Mouse (Mus musculus) embryonic facial prominence, embryonic 15.5 days (tissue): Measurements from ENCODE around the gene Pax3. TPM values are rescaled to one million over a fixed set of nuclear protein-coding genes. Genes with fewer than 3 reads are reported as not detected.
A peak's percentile ranks its signal among the peaks of the same experiment; 100 is the strongest.

Experiments
- ATAC-seq: fragments of 200-750 bp; cut with Nextera tagmentation; 2 replicates; pipeline ENCODE4 v1.8.0; 2017; ENCODE audit warnings: low read depth, moderate TSS enrichment; ENCODE audit not compliant: insufficient number of reproducible peaks, low FRiP score, low TSS enrichment
- H3K27ac ChIP-seq: fragments of 300-500 bp; sonication (generic); replicated peaks from 2 replicates; pipeline ENCODE4 v1.5.1; 2015; ENCODE audit warnings: mild to moderate bottlenecking, inconsistent platforms
- H3K27me3 ChIP-seq: fragments of 300-500 bp; sonication (generic); 2 replicates; pipeline ENCODE4 v1.6.1; 2015; ENCODE audit warnings: inconsistent platforms
- H3K36me3 ChIP-seq: fragments of 300-500 bp; sonication (generic); 2 replicates; pipeline ENCODE4 v1.6.1; 2015; ENCODE audit warnings: mild to moderate bottlenecking, inconsistent platforms
- H3K4me1 ChIP-seq: fragments of 300-500 bp; sonication (generic); 2 replicates; pipeline ENCODE4 v1.6.1; 2015; ENCODE audit warnings: inconsistent platforms
- H3K4me2 ChIP-seq: fragments of 300-500 bp; sonication (generic); replicated peaks from 2 replicates; pipeline ENCODE4 v1.6.1; 2015; ENCODE audit warnings: mild to moderate bottlenecking, inconsistent platforms
- H3K4me3 ChIP-seq: fragments of 300-500 bp; sonication (generic); replicated peaks from 2 replicates; pipeline ENCODE4 v1.5.1; 2015; ENCODE audit warnings: mild to moderate bottlenecking, inconsistent platforms
- H3K9ac ChIP-seq: fragments of 300-500 bp; sonication (generic); 2 replicates; pipeline ENCODE4 v1.6.1; 2015; ENCODE audit warnings: inconsistent platforms
- H3K9me3 ChIP-seq: fragments of 300-500 bp; sonication (generic); replicated peaks from 2 replicates; pipeline ENCODE4 v1.6.1; 2016; ENCODE audit warnings: inconsistent platforms
- WGBS: fragments of 180-500 bp; shearing (Covaris S2); methylation state at CpG from one replicate; pipeline ENCODE4 v1.1.7; 2015; 5-methylcytosine and 5-hydroxymethylcytosine counted together
- polyA plus RNA-seq: library from polyadenylated mRNA; unstranded; fragments of >200 nt; fragmentation: Nextera tagmentation; extraction: Ambion mirVana; gene quantifications from 2 replicates; pipeline ENCODE4 v1.2.1, GENCODE M21; 2015

Gene Pax3
- polyA plus RNA-seq, 1 experiment from 2014 or later = 47.2 TPM

DNA sequence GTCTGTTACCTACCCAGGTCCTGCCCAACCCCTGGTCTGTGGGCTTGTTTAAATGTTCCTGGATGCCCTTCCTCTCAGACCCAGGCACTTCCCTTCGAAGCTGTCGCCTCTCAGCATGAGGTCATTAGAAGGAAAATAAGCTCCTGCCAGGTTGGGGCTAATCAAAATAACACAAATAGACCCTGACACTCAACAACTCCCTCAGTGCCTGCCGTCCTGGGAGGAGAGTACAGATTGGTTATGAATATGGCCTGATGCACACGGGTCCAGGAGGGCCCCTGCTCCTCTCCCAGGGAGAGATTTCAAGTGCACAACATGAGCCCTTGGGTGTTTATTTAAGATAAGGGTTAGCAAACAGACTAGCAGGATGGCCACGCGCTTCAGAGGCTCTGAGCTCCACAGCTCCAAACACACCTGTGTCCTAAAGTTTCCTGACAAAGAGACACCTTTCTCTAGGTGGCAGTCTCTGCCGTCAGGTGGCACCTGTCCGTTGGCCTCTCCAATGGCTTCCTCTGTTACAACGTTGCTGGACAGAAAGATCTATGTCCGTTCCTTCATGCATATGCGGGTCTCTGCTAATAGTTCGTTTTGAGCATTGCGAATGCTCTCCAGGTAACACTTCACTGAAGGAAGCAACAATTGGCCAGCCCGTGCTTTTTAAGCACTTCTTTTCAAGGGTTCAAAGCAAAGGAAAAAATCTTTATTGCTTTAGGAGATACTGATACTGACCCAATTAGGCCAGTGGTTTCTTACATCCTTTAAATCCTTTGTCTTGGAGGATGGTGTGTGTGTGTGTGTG lies 56.2 kb downstream of the Pax3 start:
- WGBS = 22% methylated on average over 14 of the region's 14 CpGs
- H3K27ac ChIP-seq = no peak overlapping the region
- no peak for ATAC-seq
- H3K9me3 ChIP-seq = no peaks in the 10 kb centered on the region
- no peak overlapping the region for H3K4me3 ChIP-seq
- no peak overlapping the region for H3K9ac ChIP-seq
- no peak overlapping the region for H3K4me2 ChIP-seq
- H3K4me1 ChIP-seq = peaks cover 26% of the 10 kb centered on the region
- no peaks in the 10 kb centered on the region for H3K36me3 ChIP-seq
- peaks cover 8% of the 10 kb centered on the region for H3K27me3 ChIP-seq

DNA sequence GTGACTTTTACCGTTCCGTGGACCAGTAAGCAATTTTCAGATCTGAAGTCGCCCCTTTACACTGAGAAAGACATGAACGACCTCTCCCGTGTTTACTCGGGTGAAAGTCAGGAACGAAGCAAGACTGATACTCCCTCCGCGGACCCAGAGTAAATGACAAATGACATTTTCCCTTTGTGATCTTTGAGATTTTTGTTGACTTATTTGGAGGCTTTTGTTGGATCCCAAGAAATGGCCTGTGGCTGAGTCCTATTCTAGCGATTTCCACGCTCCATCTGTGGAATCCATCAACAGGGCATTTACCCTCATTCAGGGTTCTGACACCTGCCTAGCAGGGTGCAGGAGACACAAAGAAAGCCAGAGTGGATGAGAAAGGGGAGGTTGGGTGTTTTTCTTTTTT lies 57.6 kb downstream of the Pax3 start:
- peaks cover 23% of the 10 kb centered on the region for H3K4me1 ChIP-seq
- no peak overlapping the region for H3K27ac ChIP-seq
- no peak overlapping the region for H3K4me2 ChIP-seq
- H3K36me3 ChIP-seq = no peaks in the 10 kb centered on the region
- H3K9ac ChIP-seq = no peak overlapping the region
- H3K27me3 ChIP-seq = peaks cover 8% of the 10 kb centered on the region
- no peak for ATAC-seq
- H3K9me3 ChIP-seq = no peaks in the 10 kb centered on the region
- H3K4me3 ChIP-seq = no peak overlapping the region
- 28% methylated on average over 11 of the region's 11 CpGs for WGBS

DNA sequence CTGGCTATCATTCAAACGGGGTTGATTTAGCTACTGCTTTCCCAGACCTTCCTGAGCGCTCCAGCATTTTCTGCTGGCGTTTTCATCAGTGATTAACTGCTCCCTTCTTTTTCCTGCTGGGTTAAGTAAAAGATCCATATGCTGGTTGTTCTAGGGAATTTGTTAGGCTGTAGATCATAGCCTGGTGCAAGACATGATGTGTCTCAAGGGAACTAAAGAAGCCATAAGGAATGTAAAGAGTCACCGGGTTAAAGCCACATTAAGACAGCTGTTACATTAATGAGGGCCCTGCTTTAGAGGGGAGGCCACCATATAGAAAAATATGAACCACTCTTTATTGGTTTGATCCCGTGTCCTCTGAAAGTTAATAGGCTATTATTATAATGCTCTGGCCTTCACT lies 67.7 kb downstream of the Pax3 start:
- H3K4me1 ChIP-seq = 0 out of 2 replicates have a peak, but pooled peaks cover 3% of the 10 kb centered on the region
- no peaks in the 10 kb centered on the region for H3K27me3 ChIP-seq
- no peaks in the 10 kb centered on the region; the same call in 1 of the 2 replicates for H3K36me3 ChIP-seq
- H3K27ac ChIP-seq = no peak overlapping the region
- no peak overlapping the region for H3K4me2 ChIP-seq
- no peaks in the 10 kb centered on the region for H3K9me3 ChIP-seq
- WGBS = 32% methylated on average over 5 of the region's 5 CpGs
- no peak overlapping the region for H3K9ac ChIP-seq
- no peak overlapping the region for H3K4me3 ChIP-seq
- no peak for ATAC-seq

DNA sequence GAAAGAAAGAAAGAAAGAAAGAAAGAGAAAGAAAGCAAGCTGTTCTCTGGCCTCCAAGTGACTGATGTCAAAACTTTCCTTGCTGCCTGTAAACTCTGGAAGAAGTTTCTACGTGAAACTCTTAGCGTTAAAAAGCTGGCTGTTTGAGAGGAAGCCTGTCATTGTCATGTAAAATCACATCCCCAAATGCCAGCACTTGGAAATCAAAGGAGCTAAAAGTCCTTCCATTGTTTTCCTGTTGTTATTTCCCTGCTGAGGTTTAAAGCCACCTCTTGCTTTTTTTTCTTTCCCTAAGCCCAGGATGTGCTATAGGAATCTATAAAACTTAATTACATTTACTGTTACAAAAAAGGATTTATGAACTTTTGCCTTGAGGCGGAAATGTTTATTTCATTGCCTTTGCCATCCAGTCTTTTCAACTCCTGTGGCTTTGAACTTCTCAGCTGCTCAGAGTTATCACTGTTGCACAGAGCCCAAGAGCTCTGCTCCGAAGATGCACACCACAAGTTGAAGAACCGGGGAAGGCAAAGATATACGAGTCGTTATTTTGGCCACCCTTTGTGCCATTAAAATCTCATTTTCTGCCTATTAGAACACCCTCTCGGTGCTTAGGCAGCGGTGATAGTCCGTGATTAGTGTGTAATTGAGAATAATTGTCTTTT lies 76.9 kb downstream of the Pax3 start:
- H3K27me3 ChIP-seq = no peaks in the 10 kb centered on the region; the same call in 1 of the 2 replicates
- H3K9me3 ChIP-seq = no peaks in the 10 kb centered on the region; the same call in 1 of the 2 replicates
- ATAC-seq = no peak
- no peak overlapping the region for H3K27ac ChIP-seq
- no peak overlapping the region for H3K9ac ChIP-seq
- no peak overlapping the region for H3K4me3 ChIP-seq
- peaks cover 9% of the 10 kb centered on the region; the same call in 1 of the 2 replicates for H3K36me3 ChIP-seq
- peaks cover 15% of the 10 kb centered on the region; the same call in 1 of the 2 replicates for H3K4me1 ChIP-seq
- 25% methylated on average over 10 of the region's 10 CpGs for WGBS
- no peak overlapping the region for H3K4me2 ChIP-seq

DNA sequence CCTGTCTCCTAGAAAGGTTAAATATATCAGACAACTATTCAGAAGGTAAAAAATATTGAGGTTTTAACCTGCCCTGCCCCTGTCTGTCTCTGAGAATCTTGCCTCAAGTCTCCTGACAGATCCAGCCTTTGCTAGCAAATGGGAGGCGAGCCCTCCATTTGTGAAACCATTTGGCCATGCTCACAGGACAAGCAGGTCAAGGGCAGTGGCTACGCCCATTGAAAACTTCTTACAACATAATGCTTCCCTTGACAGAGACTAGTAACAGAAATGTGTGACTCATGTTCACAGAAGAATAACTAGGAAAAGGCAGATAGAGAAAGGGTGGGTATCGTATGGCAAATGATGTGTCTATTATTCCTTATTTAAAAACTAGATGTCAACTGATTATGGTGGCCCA lies 80.9 kb downstream of the Pax3 start:
- H3K4me3 ChIP-seq = no peak overlapping the region
- 92% methylated on average over 3 of the region's 3 CpGs for WGBS
- no peak overlapping the region for H3K9ac ChIP-seq
- no peak overlapping the region for H3K4me2 ChIP-seq
- H3K36me3 ChIP-seq = peaks cover 9% of the 10 kb centered on the region; the same call in 1 of the 2 replicates
- no peaks in the 10 kb centered on the region; the same call in 1 of the 2 replicates for H3K27me3 ChIP-seq
- no peak overlapping the region for H3K27ac ChIP-seq
- peaks cover 8% of the 10 kb centered on the region for H3K4me1 ChIP-seq
- ATAC-seq = no peak
- no peaks in the 10 kb centered on the region; the same call in 1 of the 2 replicates for H3K9me3 ChIP-seq

DNA sequence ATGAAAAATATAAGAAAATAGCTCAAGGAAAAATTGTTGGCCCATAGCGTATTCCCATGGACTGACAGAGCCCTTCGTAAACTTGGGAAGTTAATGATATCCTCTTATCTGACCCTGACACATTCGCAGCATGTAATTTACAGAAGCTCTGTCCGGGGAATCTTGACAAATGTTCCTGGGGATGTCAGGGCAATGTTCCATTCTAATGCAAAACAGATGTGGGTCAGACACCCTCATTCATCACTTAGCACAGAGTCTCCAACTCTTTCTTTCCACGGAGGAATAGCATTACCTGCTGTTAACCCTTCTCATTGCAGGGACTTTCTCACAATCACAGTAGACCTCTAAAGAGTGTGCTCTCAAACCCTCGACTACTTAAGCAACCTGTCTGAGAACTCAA lies 86.6 kb downstream of the Pax3 start:
- Histone ChIP-seq H3K4me2 (no peak overlapping the region), H3K36me3 (no peaks in the 10 kb centered on the region), H3K27ac (0 out of 2 replicates have a peak overlapping the region, but pooled peaks have one; percentile 18), H3K27me3 (no peaks in the 10 kb centered on the region), H3K4me1 (peaks cover 22% of the 10 kb centered on the region), H3K4me3 (no peak overlapping the region), H3K9me3 (no peaks in the 10 kb centered on the region), H3K9ac (no peak overlapping the region)
- WGBS = 29% methylated on average over 6 of the region's 6 CpGs
- ATAC-seq = no peak

DNA sequence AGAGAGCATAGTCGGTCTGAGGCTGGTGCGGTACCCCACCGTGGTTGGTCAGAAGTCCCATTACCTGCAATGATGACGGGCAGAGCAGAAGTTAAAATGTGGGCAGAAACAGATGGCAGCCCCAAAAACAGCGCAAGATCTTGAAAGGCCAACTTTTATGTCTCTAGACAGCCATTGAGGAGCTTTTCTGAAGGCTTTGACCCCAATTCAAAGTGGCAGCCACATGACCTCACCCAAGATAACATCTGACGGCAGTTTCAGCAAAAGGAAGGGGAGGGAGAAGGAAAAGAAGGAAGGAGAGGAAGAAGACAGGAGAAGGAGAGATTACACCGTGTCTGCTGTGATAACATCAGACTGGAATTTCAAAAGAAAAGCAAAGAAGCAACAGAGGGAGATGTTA lies 93.4 kb downstream of the Pax3 start:
- Histone ChIP-seq H3K9me3 (no peaks in the 10 kb centered on the region), H3K27ac (0 out of 2 replicates have a peak overlapping the region, but pooled peaks have one; percentile 9), H3K4me1 (peaks cover 5% of the 10 kb centered on the region; the same call in 1 of the 2 replicates), H3K36me3 (peaks cover 6% of the 10 kb centered on the region; the same call in 1 of the 2 replicates), H3K4me3 (no peak overlapping the region), H3K27me3 (no peaks in the 10 kb centered on the region), H3K9ac (no peak overlapping the region), H3K4me2 (no peak overlapping the region)
- WGBS = 51% methylated on average over 7 of the region's 7 CpGs
- ATAC-seq = no peak

DNA sequence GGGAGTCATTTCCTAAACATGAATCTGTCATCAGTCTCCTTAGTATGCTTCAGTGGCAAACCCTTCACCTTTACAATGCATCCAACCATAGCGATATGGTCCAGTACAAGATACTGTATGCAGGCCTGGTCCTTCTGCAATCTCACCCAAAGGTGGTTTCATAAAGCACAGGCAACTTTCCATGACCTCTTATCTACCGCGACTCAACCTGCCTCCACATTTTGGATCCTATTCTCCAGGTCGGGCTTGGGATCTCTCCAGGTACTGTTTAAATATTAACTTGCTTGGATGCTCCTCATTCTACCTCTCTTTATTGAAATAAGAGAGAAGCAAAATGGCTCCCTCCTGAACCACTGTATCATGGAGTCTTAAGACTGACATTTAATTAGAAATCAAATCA lies 103.3 kb downstream of the Pax3 start:
- H3K4me3 ChIP-seq = no peak overlapping the region
- no peak overlapping the region for H3K4me2 ChIP-seq
- WGBS = 96% methylated on average over 4 of the region's 4 CpGs
- no peaks in the 10 kb centered on the region for H3K36me3 ChIP-seq
- no peaks in the 10 kb centered on the region for H3K4me1 ChIP-seq
- no peak overlapping the region for H3K27ac ChIP-seq
- H3K9me3 ChIP-seq = no peaks in the 10 kb centered on the region
- ATAC-seq = no peak
- no peak overlapping the region for H3K9ac ChIP-seq
- H3K27me3 ChIP-seq = no peaks in the 10 kb centered on the region

DNA sequence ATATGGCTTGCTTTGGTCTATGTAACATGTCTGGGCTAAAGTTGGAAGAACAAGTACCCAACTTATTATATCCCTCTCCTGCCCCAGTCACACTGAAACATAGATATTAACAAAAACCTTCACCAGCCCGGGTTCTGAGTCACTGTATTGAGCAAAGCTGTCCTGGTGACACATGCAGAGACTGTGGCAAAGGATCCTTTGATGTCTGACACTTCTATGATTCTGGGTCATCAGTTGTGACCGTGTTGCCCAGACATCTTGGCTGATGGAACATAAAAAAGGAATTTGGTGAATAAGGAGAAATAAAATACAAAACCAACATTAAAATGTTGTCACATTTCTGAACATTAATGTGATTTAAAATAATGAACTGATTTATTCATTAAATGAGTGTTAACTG lies 108.3 kb downstream of the Pax3 start:
- no peak overlapping the region for H3K4me2 ChIP-seq
- no peaks in the 10 kb centered on the region for H3K4me1 ChIP-seq
- no peak overlapping the region for H3K27ac ChIP-seq
- WGBS = 62% methylated on average over 2 of the region's 2 CpGs
- H3K9me3 ChIP-seq = no peaks in the 10 kb centered on the region
- no peak overlapping the region for H3K9ac ChIP-seq
- no peaks in the 10 kb centered on the region for H3K36me3 ChIP-seq
- ATAC-seq = no peak
- no peaks in the 10 kb centered on the region for H3K27me3 ChIP-seq
- no peak overlapping the region for H3K4me3 ChIP-seq

DNA sequence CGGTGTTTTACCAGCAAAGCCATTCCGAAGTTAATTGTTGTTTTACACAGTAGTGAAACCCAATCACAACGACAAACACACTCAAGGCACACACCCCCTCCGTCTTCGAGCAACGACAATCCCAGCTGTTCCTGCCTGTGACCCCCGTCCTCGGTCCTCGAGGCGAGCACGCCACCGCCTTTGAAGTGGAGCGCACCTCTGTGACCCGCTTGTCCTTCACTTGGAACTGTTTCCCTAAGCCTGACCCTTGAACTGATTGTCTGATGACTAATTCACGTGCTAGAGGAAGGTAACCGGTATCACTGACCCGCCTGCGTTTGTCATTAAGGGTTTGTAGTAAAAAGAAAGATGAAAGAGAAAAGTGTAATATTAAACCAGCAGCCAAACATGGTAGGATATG lies 115.2 kb downstream of the Pax3 start:
- H3K4me2 ChIP-seq = peak overlapping the region; percentile 42
- 20% methylated on average over 18 of the region's 18 CpGs for WGBS
- no peak overlapping the region for H3K9ac ChIP-seq
- no peak for ATAC-seq
- H3K9me3 ChIP-seq = no peaks in the 10 kb centered on the region
- H3K4me1 ChIP-seq = peaks cover 10% of the 10 kb centered on the region; the same call in 1 of the 2 replicates
- H3K36me3 ChIP-seq = no peaks in the 10 kb centered on the region
- H3K27me3 ChIP-seq = no peaks in the 10 kb centered on the region
- no peak overlapping the region for H3K27ac ChIP-seq
- peak overlapping the region; percentile 17; the same call in 1 of the 2 replicates for H3K4me3 ChIP-seq

DNA sequence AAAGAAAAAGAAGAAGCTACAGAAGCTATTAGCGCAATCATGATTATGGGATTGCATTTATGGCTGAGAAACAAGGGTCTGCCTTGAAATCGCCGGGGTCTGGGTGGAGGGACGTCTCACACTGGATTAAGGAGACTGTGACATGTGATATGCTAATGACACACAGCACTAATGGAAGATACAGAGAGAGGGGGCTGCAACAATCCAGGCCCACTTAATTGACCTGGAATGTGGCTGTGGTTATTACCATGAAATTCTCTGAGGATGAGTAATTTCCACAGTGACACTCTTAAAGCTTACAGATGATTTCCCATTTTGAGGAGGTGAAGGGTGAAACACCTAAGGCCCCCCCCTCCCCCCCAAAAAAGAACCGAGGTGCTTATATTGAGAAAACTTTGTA lies 136.1 kb downstream of the Pax3 start:
- Histone ChIP-seq H3K9me3 (no peaks in the 10 kb centered on the region), H3K4me1 (no peaks in the 10 kb centered on the region), H3K27me3 (no peaks in the 10 kb centered on the region), H3K9ac (no peak overlapping the region), H3K4me3 (no peak overlapping the region), H3K36me3 (no peaks in the 10 kb centered on the region), H3K27ac (no peak overlapping the region), H3K4me2 (no peak overlapping the region)
- no peak for ATAC-seq
- WGBS = 32% methylated on average over 5 of the region's 5 CpGs
